Mouse (Mus musculus): ENCODE measurements around the gene Tbc1d8.

Gene Tbc1d8

GRCm38 (mm10) chr1:39448238-39448637 lies 30.3 kb downstream of the Tbc1d8 start:
- in situ Hi-C loops (cut with MseI, MboI): no loop called here

GRCm38 (mm10) chr1:39446178-39446577 lies 32.4 kb downstream of the Tbc1d8 start:
- in situ Hi-C loops (cut with MseI, MboI): no loop called here

DNA sequence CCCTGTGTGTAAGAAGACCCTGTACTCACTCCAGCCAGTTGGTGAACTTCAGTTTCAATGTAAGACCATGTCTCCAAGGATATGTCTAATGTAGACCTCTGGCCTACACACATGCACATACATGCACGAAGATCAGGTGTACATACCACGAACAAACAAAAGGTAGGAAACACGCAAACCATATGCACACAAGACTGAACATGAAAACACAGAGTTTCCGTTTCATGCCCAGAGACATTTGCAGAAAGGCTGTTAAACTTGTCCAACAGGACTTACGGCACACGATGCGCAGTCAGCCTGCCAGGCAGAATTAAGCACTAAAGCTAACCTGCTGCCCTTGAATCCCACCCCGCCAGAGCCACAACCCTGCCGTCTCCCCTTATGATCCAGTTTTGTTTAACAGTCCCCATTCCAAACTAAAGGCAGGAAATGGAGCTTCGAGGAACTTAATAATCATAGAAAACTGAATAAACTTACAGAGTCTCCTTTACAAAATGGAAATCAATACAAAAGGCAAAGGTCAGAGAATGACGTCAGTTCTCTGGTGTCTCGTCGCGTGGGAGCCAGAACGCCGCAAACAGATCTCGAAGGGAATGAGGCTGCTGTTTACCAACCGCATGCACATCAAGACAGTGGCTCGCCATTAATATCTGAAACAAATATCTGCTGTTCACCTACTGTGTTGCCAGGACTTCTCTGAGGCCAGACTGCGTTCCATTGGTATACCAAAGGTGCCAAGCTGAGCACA lies 33.1 kb downstream of the Tbc1d8 start:
- in situ Hi-C loops (cut with MseI, MboI): no loop called here

DNA sequence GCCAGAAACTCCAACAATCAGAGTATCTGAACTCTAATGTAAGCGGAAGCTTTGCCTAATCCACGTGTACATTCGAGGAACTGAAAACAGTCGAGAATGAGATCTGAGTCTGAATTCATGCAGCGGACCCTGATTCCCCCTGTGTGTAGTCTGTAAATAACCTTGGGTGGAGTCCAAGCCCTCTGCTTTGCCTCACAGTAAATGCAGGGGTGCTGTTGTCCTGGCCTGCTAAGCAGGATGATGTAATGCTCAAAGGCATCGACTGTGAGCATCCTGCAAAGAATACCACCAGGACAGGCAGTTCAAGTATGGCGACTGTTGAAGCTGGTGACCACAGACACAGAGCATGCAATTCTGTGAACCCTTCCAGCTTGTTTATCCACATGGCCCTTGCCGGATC lies 34.8 kb downstream of the Tbc1d8 start:
- in situ Hi-C loops (cut with MseI, MboI): no loop called here

GRCm38 (mm10) chr1:39441686-39442085 lies 36.9 kb downstream of the Tbc1d8 start:
- in situ Hi-C loops (cut with MseI, MboI): no loop called here

DNA sequence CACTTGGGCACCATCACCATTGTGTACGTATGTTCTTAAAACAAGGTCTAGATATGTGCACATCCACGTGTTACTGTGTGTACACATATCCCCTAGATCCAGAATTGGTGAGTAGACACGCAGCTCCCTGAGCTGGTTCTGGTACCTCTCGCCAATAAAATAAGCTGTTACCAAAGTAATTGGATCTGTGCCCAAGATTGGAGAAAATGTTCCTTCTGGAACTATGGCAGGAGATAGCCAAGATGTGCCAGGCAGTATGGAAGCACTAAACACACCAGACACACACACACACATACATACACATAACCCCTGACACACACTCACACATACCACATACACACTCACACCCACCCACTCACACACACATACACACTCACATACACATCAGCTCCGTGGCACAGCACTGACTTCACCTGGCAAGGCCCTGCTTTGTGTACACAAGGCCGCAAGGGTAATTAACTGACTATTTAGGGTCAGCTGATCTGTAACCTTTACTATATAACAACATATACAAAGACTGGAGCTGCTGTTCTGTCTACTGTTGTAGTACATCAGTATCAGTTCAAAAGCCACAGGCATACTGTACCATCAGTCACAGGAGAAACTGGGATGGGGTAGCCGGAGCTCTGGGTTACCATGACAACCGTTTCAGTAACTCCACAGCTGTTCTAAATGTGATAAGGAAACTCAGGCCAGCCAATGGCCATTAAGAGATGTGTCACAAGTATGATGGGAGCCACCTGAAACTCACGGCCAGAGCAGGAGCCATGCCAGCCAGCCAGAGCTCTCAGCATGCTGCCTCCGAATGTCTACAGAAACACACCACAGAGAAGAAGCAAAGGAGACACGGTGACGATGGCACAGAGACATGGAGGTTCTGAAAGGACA lies 38.6 kb downstream of the Tbc1d8 start:
- in situ Hi-C loops (cut with MseI, MboI): no loop called here

- in situ Hi-C loops (cut with MseI, MboI): no loop called here
Measured at GRCm38 (mm10) chr1:39438629-39439028, 39.9 kb downstream of the Tbc1d8 start.

- in situ Hi-C loops (cut with MseI, MboI): no loop called here
Measured at GRCm38 (mm10) chr1:39434264-39434663, 44.3 kb downstream of the Tbc1d8 start.

DNA sequence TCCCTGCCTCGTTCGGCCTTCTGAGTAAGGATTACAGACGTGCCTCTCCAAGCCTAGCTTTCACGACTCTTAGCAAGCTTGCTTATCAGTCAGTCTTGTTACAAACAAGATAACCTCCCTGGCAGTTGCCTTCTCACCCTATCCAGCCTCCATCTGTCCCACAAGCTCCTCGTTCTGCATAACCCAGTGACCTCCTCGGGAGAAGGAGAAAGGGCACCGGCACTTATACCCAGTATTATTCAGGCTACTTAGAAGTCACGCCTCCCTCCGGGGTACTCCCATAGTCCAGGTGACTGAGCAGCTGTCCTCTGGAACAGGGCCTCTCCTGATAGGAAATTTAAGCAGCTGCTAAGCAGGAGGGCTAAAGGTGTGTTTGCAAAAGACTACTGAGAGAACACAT lies 48.5 kb downstream of the Tbc1d8 start:
- in situ Hi-C loops (cut with MseI, MboI): no loop called here

DNA sequence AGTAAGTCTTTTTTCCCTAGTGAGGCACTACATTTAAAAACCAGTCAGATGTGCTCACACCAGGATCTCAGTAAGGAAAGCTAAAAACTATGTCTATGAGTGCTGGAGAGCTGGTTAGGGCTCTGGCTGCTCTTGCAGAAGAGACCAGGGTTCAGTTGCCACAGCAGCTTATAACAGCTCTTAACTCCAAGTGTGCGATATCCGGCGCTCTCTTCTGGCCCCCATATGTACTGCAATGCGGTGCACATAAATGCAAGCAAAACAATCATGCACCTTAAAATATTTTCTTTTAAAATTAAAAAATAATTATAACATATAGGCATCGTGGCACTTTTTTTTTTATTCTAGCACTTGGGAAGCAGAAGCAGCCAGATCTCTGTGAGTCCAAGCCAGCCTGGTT lies 49.5 kb downstream of the Tbc1d8 start:
- in situ Hi-C loops (cut with MseI, MboI): no loop called here

DNA sequence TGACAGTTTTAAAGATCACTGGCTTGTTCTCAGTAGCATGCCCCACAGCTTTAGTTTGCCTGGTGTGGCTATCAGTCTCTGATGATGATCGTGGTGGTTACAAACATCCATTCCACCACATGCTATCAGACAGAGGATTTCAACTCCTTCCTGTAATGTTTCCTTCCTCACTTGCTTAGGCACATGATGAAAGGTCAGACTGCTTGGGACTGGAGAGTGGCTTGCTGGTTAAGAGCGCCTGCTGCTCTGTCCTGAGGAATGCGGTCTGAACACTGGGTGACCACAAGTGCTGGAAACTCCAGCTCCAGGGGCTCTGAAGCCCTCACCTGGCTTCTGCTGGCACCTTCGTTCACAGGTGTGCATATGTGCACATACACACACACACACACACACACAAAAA lies 50.3 kb downstream of the Tbc1d8 start:
- in situ Hi-C loops (cut with MseI, MboI): no loop called here

DNA sequence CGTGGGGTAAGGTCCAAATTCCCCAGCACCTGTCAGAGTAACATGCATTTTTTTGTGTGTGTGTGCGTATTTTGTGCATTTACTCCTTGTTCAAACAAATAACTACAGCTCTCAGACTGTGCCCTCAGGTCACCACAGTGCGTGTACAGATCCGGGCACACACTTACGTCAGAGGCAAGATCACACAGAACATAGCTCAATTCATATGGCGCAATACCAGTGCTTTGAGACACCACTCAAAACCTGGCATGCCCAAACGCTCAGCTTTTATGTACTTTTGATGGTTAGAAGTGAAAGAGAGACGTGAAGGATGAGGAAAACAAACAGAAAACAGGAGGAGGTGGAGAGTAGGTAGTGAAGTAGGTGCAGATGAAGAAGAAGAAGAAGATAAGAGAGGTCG lies 53.1 kb downstream of the Tbc1d8 start:
- in situ Hi-C loops (cut with MseI, MboI): no loop called here

- in situ Hi-C loops (cut with MseI, MboI): no loop called here
Measured at GRCm38 (mm10) chr1:39420987-39421386, 57.6 kb downstream of the Tbc1d8 start.

DNA sequence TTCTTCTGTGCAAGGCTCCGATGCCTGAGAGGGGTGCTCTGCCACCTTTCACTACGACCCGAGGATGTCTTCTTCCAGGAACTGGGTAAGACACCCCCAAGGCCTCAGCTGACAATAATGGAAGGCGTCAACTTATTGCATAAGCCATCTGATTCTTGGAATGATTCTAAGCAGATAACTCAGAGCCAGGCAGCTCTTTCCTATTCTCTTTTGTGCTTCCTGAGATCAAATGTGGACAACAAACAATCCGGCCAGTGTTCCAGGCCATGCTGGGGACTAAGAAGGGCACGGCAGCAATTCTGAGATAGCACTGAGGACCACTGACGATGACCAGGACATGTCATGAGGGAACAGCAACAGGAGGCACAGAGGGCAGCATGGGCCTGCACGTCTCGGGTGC lies 59.7 kb downstream of the Tbc1d8 start:
- in situ Hi-C loops (cut with MseI, MboI): no loop called here

DNA sequence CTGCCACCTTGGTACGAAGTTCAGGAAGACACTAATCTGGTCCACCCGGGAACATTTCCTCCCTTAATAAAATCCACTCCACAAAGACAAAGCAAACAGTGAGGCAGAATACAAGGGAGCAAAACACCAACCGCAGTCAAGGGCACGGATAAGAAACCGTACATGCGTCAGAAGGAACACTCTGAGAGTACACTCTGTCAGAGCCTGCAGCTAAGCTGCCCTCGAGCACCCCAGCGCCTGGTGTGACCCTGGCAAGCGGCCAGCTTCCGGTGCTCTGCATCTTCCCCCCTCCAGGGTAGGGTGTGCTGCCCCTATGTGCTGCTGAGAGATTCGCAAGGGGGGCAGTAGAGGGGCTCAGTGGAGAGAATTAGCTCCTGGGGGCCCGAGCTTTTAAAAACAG lies 60.7 kb downstream of the Tbc1d8 start:
- in situ Hi-C loops (cut with MseI, MboI): no loop called here

- in situ Hi-C loops (cut with MseI, MboI): no loop called here
Measured at GRCm38 (mm10) chr1:39410085-39410821, 68.3 kb downstream of the Tbc1d8 start.

DNA sequence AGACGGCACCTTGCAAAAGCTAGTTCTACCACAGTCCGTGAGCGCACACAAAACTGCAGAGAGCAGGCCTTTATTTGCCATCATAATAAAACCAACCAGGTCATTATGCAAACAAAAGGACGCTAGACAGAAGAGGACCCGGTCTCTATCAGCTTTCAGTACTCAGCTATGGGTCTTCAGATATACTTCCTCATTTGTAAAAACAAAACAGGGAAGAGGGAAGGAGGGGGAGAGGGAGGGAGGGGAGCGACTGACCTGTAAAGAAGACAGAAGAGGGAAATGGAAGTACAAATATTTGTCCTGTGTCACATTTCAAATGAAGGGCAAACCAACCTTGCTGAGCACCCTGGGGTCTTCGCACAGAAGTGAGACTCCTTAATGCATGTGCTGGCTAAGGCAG lies 69.9 kb downstream of the Tbc1d8 start:
- in situ Hi-C loops (cut with MseI, MboI): loop anchor here in 1 of 2 experiments (10.0 kb wide), 1 partner anchor 116 kb away; no protein-coding TSS in a partner anchor

DNA sequence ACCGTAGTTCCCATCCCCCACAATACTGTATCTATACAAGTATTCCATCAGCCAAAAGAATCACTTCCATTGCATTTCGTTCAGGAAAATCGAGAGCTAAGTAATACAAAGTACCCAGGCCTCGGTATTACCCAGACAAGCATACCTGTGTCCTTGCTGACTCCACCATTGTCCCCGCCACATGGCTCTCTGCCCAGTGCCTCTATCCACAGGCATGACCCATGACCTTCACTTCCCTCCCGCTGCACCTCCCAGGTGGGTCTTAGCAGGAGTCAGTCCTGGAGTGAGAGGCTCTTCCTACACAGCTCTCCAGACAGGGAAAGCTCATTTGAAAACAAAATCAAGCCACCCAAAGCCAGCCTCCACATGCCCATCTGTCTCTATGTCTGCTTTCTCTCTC lies 70.4 kb downstream of the Tbc1d8 start:
- in situ Hi-C loops (cut with MseI, MboI): loop anchor here in 1 of 2 experiments (10.0 kb wide), 1 partner anchor 117 kb away; no protein-coding TSS in a partner anchor

- in situ Hi-C loops (cut with MseI, MboI): loop anchor here in 1 of 2 experiments (10.0 kb wide), 1 partner anchor 118 kb away; no protein-coding TSS in a partner anchor
Measured at GRCm38 (mm10) chr1:39407108-39407507, 71.4 kb downstream of the Tbc1d8 start.

GRCm38 (mm10) chr1:39400173-39400572 lies 78.4 kb downstream of the Tbc1d8 start:
- in situ Hi-C loops (cut with MseI, MboI): loop anchor here in 1 of 2 experiments (10.0 kb wide), 1 partner anchor 125 kb away; no protein-coding TSS in a partner anchor

- in situ Hi-C loops (cut with MseI, MboI): loop anchor here in 1 of 2 experiments (10.0 kb wide), 1 partner anchor 106 kb away; no protein-coding TSS in a partner anchor
Measured at GRCm38 (mm10) chr1:39399228-39399627, 79.3 kb downstream of the Tbc1d8 start.

DNA sequence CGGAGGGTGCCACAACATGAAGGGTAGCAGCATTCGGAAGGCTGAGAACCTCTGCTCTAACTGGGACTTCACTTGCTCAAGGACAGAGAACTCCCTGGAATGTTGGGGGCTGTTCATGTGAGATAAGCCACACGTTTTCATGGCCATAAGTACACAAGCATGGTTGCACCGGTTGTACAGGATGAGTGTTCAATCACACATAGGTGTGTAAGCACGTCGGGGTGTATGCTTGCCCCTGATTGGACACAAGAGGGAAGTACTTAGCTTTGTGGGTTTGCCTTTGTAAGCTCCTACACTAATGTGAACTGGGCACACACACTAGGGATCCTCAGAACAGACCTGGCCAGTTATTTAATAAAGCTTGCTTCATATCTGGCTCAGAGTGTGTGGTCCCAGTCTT lies 80.3 kb downstream of the Tbc1d8 start:
- in situ Hi-C loops (cut with MseI, MboI): loop anchor here in 1 of 2 experiments (10.0 kb wide), 1 partner anchor 107 kb away; no protein-coding TSS in a partner anchor
